Mouse (Mus musculus): ENCODE data around the gene Ccpg1. TPM values are rescaled to one million over a fixed set of nuclear protein-coding genes. Genes with fewer than 3 reads are reported as not detected.

Ccpg1 gene
- polyA plus RNA-seq, 1 experiment, result 9.5 TPM

GRCm38 (mm10) chr9:73048927-73049326, 63.7 kb downstream of the Ccpg1 start:
- Histone ChIP-seq H3K4me2 (ENCODE audit: low read depth) (no peak overlapping the region), H3K36me3 (ENCODE audit: control insufficient read depth, insufficient read depth) (no peaks in the 10 kb centered on the region)
- TF ChIP-seq MAX (IDR thresholded peaks at IDR 0.05; ENCODE audit: low read depth) (no peak), TCF12 (IDR thresholded peaks at IDR 0.05; ENCODE audit: insufficient read depth, poor library complexity, severe bottlenecking) (no peak), CEBPB (IDR thresholded peaks at IDR 0.05; ENCODE audit: insufficient read depth, poor library complexity, severe bottlenecking) (no peak), MYOG (IDR thresholded peaks at IDR 0.05; ENCODE audit: control insufficient read depth in 1 of 3, insufficient read depth in 1 of 3, insufficient read length in 2 of 3, low read depth in 2 of 3) (no peak), POLR2AphosphoS2 (IDR thresholded peaks at IDR 0.05; ENCODE audit: insufficient read length, low read depth) (no peak), POLR2A (IDR thresholded peaks at IDR 0.05; ENCODE audit: insufficient read length, low read depth) (no peak), REST (IDR thresholded peaks at IDR 0.05; ENCODE audit: insufficient read depth, insufficient read length) (no peak), E2F4 (IDR thresholded peaks at IDR 0.05; ENCODE audit: insufficient read depth) (no peak), MYOD1 (IDR thresholded peaks at IDR 0.05; ENCODE audit: control insufficient read depth in 1 of 3, insufficient read length in 2 of 3, low read depth in 2 of 3) (no peak), USF1 (IDR thresholded peaks at IDR 0.05; ENCODE audit: low read depth) (no peak)

GRCm38 (mm10) chr9:73049833-73050232, 64.6 kb downstream of the Ccpg1 start:
- peaks cover 3% of the 10 kb centered on the region for H3K27me3 ChIP-seq (ENCODE audit: control insufficient read depth, insufficient read depth, insufficient read length)
- H3K4me2 ChIP-seq (ENCODE audit: low read depth), result no peak overlapping the region
- no peak overlapping the region for H3K4me3 ChIP-seq
- H3ac ChIP-seq (ENCODE audit: control insufficient read depth, insufficient read length), result no peak overlapping the region
- no peaks in the 10 kb centered on the region for H3K36me3 ChIP-seq (ENCODE audit: control insufficient read depth, insufficient read depth)
- no peak for TF ChIP-seq TCF3 (IDR thresholded peaks at IDR 0.05; ENCODE audit: insufficient read length, low read depth)
- TF ChIP-seq USF1 (IDR thresholded peaks at IDR 0.05; ENCODE audit: low read depth), result no peak
- no peak for TF ChIP-seq SRF (IDR thresholded peaks at IDR 0.05; ENCODE audit: control insufficient read depth, insufficient read length, low read depth)
- TF ChIP-seq MYOG (IDR thresholded peaks at IDR 0.05; ENCODE audit: control insufficient read depth in 1 of 3, insufficient read depth in 1 of 3, insufficient read length in 2 of 3, low read depth in 2 of 3), result no peak
- TF ChIP-seq E2F4 (IDR thresholded peaks at IDR 0.05; ENCODE audit: insufficient read depth), result no peak
- TF ChIP-seq MYOD1 (IDR thresholded peaks at IDR 0.05; ENCODE audit: control insufficient read depth in 1 of 3, insufficient read length in 2 of 3, low read depth in 2 of 3), result no peak
- no peak for TF ChIP-seq POLR2A (IDR thresholded peaks at IDR 0.05; ENCODE audit: insufficient read length, low read depth)
- no peak for TF ChIP-seq CEBPB (IDR thresholded peaks at IDR 0.05; ENCODE audit: insufficient read depth, poor library complexity, severe bottlenecking)
- no peak for TF ChIP-seq REST (IDR thresholded peaks at IDR 0.05; ENCODE audit: insufficient read depth, insufficient read length)
- TF ChIP-seq MAX (IDR thresholded peaks at IDR 0.05; ENCODE audit: low read depth), result no peak
- no peak for TF ChIP-seq POLR2AphosphoS2 (IDR thresholded peaks at IDR 0.05; ENCODE audit: insufficient read length, low read depth)
- no peak for TF ChIP-seq TCF12 (IDR thresholded peaks at IDR 0.05; ENCODE audit: insufficient read depth, poor library complexity, severe bottlenecking)
- H3K79me2 ChIP-seq (ENCODE audit: control insufficient read depth, insufficient read depth), result no peaks in the 10 kb centered on the region

More at GRCm38 (mm10) chr9:73048927-73049326, 63.7 kb downstream of the Ccpg1 start:
- H3K27me3 ChIP-seq (ENCODE audit: control insufficient read depth, insufficient read depth, insufficient read length), result no peaks in the 10 kb centered on the region
- no peak overlapping the region for H3ac ChIP-seq (ENCODE audit: control insufficient read depth, insufficient read length)
- H3K4me3 ChIP-seq, result no peak overlapping the region
- no peaks in the 10 kb centered on the region for H3K79me2 ChIP-seq (ENCODE audit: control insufficient read depth, insufficient read depth)

- no peak overlapping the region for H3ac ChIP-seq (ENCODE audit: control insufficient read depth, insufficient read length)
- H3K79me2 ChIP-seq (ENCODE audit: control insufficient read depth, insufficient read depth), result no peaks in the 10 kb centered on the region
- H3K4me3 ChIP-seq, result no peak overlapping the region
- peaks cover 11% of the 10 kb centered on the region for H3K27me3 ChIP-seq (ENCODE audit: control insufficient read depth, insufficient read depth, insufficient read length)
- H3K36me3 ChIP-seq (ENCODE audit: control insufficient read depth, insufficient read depth), result no peaks in the 10 kb centered on the region
- TF ChIP-seq USF1 (IDR thresholded peaks at IDR 0.05; ENCODE audit: low read depth) (no peak), REST (IDR thresholded peaks at IDR 0.05; ENCODE audit: insufficient read depth, insufficient read length) (no peak), POLR2A (IDR thresholded peaks at IDR 0.05; ENCODE audit: insufficient read length, low read depth) (no peak), TCF3 (IDR thresholded peaks at IDR 0.05; ENCODE audit: insufficient read length, low read depth) (no peak), CEBPB (IDR thresholded peaks at IDR 0.05; ENCODE audit: insufficient read depth, poor library complexity, severe bottlenecking) (no peak), E2F4 (IDR thresholded peaks at IDR 0.05; ENCODE audit: insufficient read depth) (no peak), MYOG (IDR thresholded peaks at IDR 0.05; ENCODE audit: control insufficient read depth in 1 of 3, insufficient read depth in 1 of 3, insufficient read length in 2 of 3, low read depth in 2 of 3) (no peak), TCF12 (IDR thresholded peaks at IDR 0.05; ENCODE audit: insufficient read depth, poor library complexity, severe bottlenecking) (no peak), SRF (IDR thresholded peaks at IDR 0.05; ENCODE audit: control insufficient read depth, insufficient read length, low read depth) (no peak), MYOD1 (IDR thresholded peaks at IDR 0.05; ENCODE audit: control insufficient read depth in 1 of 3, insufficient read length in 2 of 3, low read depth in 2 of 3) (no peak), POLR2AphosphoS2 (IDR thresholded peaks at IDR 0.05; ENCODE audit: insufficient read length, low read depth) (no peak), MAX (IDR thresholded peaks at IDR 0.05; ENCODE audit: low read depth) (no peak)
- no peak overlapping the region for H3K4me2 ChIP-seq (ENCODE audit: low read depth)
Measured at GRCm38 (mm10) chr9:73050606-73051005, 65.4 kb downstream of the Ccpg1 start.

GRCm38 (mm10) chr9:73055441-73055911, 70.2 kb downstream of the Ccpg1 start:
- Histone ChIP-seq H3K4me2 (ENCODE audit: low read depth) (no peak overlapping the region), H3K4me3 (no peak overlapping the region), H3K79me2 (ENCODE audit: control insufficient read depth, insufficient read depth) (no peaks in the 10 kb centered on the region), H3K27me3 (ENCODE audit: control insufficient read depth, insufficient read depth, insufficient read length) (peaks cover 12% of the 10 kb centered on the region), H3K36me3 (ENCODE audit: control insufficient read depth, insufficient read depth) (no peaks in the 10 kb centered on the region), H3ac (ENCODE audit: control insufficient read depth, insufficient read length) (no peak overlapping the region)
- TF ChIP-seq E2F4 (IDR thresholded peaks at IDR 0.05; ENCODE audit: insufficient read depth), result no peak

- Histone ChIP-seq H3K4me3 (no peak overlapping the region), H3K27me3 (ENCODE audit: control insufficient read depth, insufficient read depth, insufficient read length) (peaks cover 12% of the 10 kb centered on the region), H3ac (ENCODE audit: control insufficient read depth, insufficient read length) (no peak overlapping the region), H3K79me2 (ENCODE audit: control insufficient read depth, insufficient read depth) (no peaks in the 10 kb centered on the region), H3K4me2 (ENCODE audit: low read depth) (no peak overlapping the region), H3K36me3 (ENCODE audit: control insufficient read depth, insufficient read depth) (no peaks in the 10 kb centered on the region)
- no peak for TF ChIP-seq MYOG (IDR thresholded peaks at IDR 0.05; ENCODE audit: control insufficient read depth in 1 of 3, insufficient read depth in 1 of 3, insufficient read length in 2 of 3, low read depth in 2 of 3)
- no peak for TF ChIP-seq TCF12 (IDR thresholded peaks at IDR 0.05; ENCODE audit: insufficient read depth, poor library complexity, severe bottlenecking)
- no peak for TF ChIP-seq TCF3 (IDR thresholded peaks at IDR 0.05; ENCODE audit: insufficient read length, low read depth)
- no peak for TF ChIP-seq SRF (IDR thresholded peaks at IDR 0.05; ENCODE audit: control insufficient read depth, insufficient read length, low read depth)
- no peak for TF ChIP-seq POLR2AphosphoS2 (IDR thresholded peaks at IDR 0.05; ENCODE audit: insufficient read length, low read depth)
- TF ChIP-seq MAX (IDR thresholded peaks at IDR 0.05; ENCODE audit: low read depth), result no peak
- no peak for TF ChIP-seq POLR2A (IDR thresholded peaks at IDR 0.05; ENCODE audit: insufficient read length, low read depth)
- no peak for TF ChIP-seq CEBPB (IDR thresholded peaks at IDR 0.05; ENCODE audit: insufficient read depth, poor library complexity, severe bottlenecking)
- no peak for TF ChIP-seq E2F4 (IDR thresholded peaks at IDR 0.05; ENCODE audit: insufficient read depth)
- TF ChIP-seq MYOD1 (IDR thresholded peaks at IDR 0.05; ENCODE audit: control insufficient read depth in 1 of 3, insufficient read length in 2 of 3, low read depth in 2 of 3), result no peak
- TF ChIP-seq USF1 (IDR thresholded peaks at IDR 0.05; ENCODE audit: low read depth), result no peak
- no peak for TF ChIP-seq REST (IDR thresholded peaks at IDR 0.05; ENCODE audit: insufficient read depth, insufficient read length)
Measured at GRCm38 (mm10) chr9:73059224-73059623, 74.0 kb downstream of the Ccpg1 start.
